Mouse (Mus musculus) liver, adult (tissue): Measurements from ENCODE around the gene Mars.

Source experiments
- GATA4 ChIP-seq: IDR thresholded peaks from 2 replicates; pipeline ENCODE4 v1.6.1; 2014; ENCODE audit warnings: mild to moderate bottlenecking, low read length; ENCODE audit not compliant: insufficient replicate concordance

Gene Mars

DNA sequence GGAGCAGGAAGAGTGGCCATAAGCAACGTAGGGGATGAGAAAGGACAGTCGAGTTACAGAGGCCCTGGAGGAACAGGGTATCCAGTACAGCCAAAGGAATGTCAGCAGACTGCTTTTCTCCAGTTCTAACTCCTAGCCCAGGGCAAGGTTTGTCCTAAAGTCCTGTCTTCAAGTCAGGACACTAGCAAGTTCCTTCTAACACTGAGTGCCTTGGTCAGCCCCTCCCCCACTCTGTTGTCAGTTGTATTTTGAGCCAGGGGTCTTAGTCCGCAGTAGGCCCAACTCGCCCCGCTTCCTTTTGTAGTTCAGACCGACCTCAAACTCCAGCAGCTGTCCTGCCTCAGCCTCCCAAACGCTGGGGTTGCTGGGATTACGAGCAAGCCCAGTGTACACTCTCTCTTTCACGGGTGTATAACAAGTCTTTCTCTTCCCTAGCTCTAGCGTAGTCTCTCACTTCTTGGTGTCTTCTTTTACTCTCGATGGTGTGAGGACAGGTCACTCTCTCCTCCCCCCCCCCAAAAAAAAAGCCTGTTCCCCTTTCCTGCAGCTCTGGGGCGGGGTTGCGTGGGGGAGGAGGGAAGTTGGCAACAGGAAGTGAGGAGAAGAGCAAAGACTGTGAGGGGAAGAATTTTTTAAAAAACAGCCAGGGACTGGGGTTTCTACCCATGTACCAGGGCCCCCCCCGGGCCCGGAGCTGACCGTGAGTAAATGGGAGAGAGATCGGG is 11.7 kb upstream of the Mars start:
- no peak for TF ChIP-seq GATA4

DNA sequence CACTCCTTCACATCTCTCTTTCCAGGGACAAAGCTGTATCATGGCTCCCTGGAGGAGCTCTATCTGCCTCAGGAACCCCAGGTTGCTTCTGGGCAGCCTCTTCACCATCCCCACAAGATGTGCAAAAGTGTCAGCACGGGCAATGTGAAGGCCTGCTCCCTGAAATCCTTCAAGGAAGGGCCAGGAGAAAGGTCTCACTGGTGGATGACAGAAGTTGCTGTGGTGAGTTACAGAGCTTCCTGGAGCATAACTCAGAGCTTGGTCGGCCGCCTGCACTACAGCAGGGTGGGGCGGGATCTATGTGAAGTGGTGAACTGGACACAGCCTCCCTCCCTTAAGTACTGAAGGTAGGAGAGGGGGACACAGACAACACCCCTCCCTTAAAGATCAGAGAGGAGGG is 11.1 kb upstream of the Mars start:
- TF ChIP-seq GATA4 = no peak

DNA sequence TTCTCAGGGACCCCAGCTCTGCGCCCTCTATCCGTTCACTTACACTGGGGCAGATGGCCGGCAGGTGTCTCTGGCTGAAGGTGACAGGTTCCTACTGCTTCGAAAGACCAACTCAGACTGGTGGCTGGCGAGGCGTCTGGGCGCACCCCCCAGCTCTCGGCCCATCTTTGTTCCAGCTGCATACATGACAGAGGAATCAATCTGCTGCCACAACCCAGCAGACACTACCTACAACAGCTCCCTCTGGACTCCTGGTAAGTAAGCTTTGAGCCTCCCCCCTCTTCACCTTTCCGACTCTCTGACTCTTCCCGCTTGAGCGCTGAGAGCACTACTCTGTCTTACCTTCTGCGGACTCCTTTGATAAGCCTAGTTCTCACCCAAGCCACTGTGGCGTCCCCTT is 10.6 kb upstream of the Mars start:
- TF ChIP-seq GATA4 = no peak

DNA sequence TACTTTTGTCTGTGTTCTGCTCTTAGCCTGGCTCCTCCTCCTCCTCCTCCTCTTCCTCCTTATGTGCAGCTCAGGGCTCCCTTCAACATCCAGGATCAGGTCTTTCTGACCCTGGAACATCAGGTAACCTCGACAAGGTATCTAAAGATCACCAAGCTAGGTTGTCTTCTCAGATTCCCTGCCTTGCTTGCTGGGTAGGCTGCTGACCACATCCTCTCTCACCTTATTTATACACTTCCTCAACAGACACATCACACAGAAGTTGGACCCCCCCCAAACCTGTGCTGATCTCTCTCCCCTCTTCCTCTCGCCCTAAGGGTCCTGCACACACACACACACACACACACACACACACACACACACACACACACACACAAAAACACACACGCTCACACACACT is 10.0 kb upstream of the Mars start, which contains the start of gene Arhgap9:
Gene Arhgap9 (plus strand): TSS at position 344 of the 400 bp plus-strand sequence.
- no peak for TF ChIP-seq GATA4

DNA sequence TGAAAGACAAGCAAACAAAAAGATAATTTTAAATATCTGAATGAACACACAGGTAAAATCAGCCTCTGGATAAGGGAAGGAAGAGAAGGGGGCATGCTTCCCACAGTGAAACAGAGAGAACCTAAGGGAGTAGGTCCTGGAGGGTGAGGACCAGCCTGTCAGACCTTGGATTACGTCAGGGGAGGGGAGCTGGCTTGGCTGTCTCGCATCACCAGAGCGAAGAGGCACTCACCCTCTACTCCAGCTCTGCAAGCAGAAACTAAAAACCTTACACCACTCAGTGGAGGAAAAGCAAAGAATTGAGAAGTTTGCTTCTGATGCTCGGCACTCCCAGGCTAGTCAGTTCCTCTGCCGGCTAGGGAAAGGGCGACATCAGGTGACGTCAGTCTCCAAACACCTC is 8.4 kb upstream of the Mars start:
- TF ChIP-seq GATA4 = no peak

DNA sequence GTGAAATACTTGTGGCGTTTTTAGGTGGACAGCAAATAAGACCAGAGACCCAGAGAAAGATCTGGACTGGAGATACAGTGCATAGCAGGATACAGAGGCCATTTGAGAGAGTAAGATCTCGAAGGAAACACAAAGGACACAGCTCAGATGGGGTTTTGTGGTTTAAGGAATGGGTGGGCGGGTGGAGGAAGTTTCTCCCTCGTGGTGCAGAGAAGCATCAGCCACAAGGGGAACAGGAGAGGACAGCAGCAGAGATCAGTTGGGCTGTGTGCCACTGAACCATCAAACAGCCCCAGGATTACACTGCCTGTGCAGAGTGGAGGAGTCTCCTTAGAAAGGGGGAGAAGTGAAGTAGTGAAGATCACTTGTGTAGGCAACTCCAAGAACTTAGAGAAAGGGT is 6.4 kb upstream of the Mars start:
- TF ChIP-seq GATA4 = no peak

DNA sequence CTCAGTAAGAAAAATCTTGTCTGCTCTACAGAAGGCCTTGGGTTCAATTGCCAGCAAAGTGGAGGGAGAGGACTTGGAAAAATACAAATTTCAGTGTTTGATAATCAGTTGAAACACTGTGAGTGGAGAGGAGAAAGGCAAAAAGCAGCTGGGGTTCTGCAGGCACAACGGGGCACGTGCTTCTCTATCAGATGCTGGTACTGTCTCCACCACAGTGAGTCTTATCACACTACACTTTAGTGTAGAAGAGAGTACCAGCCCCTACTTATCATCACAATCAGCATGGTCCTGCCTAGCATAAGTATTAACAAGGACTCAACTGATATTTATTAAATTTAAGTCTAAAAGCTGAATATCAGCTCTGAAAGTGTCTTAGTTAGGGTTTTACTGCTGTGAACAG is 5.7 kb upstream of the Mars start:
- no peak for TF ChIP-seq GATA4

DNA sequence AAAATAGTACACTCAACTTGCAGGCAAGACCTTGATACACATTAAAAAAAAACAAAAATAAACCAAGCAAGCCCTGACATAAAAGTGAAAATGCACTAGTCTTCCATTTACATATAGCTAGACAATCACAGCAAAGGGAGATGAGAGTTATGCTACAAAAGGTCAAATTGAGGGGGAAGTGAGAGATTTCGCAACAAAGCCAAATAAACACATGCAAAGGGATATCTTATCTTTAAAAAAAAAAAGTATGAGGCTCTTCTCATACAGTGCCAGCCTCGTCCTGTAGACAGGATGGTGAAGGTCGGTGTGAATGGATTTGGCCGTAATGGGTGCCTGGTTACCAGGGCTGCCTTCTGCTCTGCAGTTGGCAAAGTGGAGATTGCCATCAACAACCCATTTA is 1.3 kb upstream of the Mars start:
- TF ChIP-seq GATA4 = no peak

DNA sequence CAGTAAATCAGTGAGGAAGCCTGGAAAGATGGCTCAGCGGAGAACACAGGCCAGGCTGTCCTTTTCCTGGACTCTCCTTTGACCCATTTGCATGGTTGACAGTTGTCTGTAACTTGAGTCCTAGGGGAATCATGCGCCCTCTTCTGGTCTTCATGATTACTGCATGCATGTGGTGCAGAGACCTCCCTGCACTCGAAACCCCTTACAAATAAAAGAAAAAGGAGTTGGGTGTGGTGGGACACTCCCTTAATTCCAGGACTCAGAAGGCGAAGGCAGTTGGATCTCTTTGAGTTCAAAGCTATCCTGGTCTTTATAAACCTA is 730 bp upstream of the Mars start:
- no peak for TF ChIP-seq GATA4

DNA sequence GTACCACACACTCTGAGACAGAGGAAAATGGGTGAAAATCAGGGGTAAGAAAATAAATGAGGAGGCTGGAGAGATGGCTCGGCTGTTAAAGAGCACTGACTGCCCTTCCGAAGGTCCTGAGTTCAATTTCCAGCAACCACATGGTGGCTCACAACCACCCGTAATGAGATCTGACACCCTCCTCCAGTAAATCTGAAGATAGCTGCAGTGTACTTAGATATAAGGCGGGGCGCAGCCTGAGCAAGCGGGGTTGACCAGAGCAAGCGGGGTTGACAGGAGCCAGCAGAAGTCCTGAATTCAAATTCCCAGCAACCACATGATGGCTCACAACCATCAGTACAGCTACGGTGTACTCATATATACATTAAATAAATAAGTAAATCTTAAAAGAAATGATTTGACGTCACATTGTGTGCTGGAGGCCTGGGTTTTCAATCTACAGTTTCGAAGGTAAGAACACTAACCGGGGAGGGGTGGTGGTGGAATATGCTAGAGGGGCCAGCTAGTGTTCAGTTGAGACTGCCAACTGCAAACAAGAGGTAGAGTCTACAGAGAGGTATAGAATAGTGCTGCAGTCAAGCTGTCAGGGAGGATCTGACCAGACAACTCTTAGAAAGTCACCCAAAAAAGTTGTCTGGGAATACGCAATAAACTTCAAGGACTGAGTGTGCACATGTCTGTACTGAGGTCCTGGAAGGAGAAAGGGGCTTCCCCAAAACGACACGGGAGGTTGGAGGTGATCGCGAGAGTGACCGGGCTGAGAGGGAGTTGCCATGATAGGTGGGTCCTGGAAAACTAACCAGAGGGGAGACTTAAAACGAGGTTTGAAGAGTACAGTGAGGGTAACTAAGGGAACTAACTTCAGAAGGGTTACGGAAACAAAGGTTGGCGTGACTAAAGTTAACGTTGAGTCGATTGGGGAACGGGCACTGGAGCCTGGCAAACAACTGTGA is 787 bp downstream of the Mars start:
- no peak for TF ChIP-seq GATA4

DNA sequence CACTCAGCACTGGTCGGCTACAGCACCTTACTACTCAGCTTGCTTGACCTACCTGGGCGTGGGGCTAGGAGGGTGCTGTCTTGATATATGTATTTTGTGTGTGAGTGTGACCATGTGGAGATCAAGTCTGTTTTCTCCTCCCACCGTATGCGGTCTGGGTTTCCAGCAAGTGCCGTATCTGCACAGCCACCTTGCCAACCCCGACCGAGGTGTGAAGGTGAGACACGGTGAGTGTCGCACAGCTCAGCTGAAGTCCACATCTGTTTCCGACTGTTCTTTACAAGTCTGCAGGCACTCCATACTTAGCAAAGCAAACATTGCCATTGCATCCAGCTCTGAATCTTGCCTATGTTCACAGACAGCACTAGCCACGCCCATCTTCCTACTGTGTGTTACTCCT is 8.4 kb downstream of the Mars start:
- TF ChIP-seq GATA4 = no peak

DNA sequence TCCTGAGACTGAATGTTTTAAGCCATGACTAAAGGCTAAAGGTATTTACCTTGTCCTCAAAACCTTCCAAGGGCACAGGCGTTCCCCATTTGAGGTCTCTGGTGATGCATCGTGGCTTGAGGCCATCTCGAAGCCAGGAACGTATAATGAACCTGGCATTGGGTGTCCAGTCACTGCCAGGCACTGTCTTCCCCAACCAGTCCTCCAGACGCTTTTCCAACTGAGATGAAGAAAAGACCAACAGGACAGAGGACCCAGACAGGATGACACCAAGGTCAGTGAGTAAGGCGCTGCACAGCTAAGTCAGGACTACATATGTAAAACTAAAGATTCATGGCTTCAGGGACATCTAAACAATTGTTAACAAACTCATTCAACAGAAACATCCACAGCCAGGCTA is 11.2 kb downstream of the Mars start:
- no peak for TF ChIP-seq GATA4

DNA sequence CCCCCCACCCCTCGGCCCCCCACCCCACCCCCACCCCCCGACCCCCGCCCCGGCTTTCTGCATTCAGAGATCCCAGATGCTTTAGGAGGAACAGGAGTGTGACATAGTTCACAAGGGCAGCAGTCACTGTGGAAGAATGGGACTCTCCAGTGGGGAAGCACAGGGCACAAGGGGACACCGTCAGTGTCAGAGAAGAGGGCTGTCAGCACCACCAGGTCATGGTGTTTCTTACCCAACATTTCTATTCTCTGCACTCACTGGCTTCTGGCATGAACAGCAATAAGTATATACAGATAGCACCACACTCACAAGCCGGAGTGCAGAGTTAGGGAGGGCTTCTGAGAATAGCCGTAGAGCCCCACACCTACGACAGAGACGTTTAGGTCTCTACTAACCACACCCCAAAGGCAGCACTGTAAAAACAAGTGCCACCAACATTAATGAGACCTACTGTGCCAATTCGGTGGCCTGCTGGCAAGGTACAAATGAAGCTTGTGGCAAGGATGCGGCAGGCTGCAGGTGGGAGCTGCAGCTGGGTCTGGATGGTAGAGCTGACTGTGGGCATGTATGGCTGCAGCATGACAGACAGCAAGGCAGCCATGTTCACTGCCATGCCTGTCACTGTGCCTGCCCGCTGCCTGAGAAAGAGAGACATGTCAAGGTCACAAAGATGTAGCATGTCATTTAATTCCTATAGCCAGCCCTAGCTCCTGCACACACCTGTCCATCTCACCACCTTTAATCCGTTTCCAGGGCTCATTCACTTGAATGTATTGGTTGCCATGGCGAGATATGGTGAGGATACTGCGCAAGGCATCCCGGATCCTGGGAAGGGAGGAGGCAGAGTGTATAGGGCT is 14.3 kb downstream of the Mars start:
- no peak for TF ChIP-seq GATA4

DNA sequence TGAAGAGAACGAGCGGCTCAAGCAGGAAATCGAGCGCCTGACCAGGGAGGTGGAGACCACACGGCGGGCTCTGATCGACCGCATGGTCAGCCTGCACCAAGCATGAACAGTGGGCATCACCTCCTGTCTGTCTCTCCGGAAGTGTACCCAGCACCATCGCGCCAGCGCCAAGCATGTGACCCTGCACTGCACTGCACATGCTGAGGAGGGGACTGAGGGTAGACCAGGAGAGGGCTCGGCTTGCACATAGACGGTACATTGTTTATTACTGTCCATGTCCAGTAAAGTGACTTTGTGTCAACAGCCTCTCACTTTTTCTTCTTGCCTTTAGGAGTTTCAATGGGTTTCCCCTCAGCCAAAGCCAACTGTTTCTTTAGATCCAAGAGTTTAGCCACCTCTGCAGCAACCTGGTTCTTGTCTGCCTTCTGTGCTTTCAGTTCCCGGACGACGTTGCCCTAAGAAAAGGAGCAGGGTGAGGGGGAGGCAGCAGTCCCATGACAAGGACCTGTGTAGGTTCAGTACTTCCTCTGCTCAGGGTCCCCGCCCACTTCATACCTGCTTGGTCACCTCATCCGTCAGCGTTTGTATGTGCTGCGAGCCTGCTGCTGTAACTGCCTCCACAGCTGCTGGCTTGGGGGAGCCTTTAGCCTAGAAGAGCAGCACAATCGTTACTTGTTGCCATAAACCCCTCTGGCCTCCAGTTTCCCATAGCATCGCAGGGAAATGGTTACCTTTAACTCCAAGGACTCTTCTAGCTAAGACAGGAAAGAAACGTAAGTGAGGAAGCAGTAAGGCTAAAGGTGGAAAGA is 15.4 kb downstream of the Mars start:
- no peak for TF ChIP-seq GATA4
